ENCODE assay signal across 9 mouse cellular contexts in genomic region chr5:33371137-33371536, GRCm38 (mm10). TPM values are rescaled to one million over a fixed set of nuclear protein-coding genes. Genes with fewer than 3 reads are reported as not detected.
DNase-seq lines count a peak whose midpoint lies in the region; ATAC-seq lines count a peak whose summit lies in the region.
"Had no signal": no experiment of that assay in that cellular context is flagged by ENCODE, and none has a peak within 500 bp of the region (broad histone marks: within the 10 kb centered on the region; RNA-seq: fewer than 3 reads in every experiment).

No protein-coding gene starts in this region.

- no peaks in the 10 kb centered on the region for H3K27me3 ChIP-seq in liver, embryonic 11.5 days (replicated peaks; ENCODE audit: control insufficient read depth, insufficient read depth, low read length)

- H3K4me1 ChIP-seq in liver, embryonic 11.5 days (replicated peaks; ENCODE audit: control insufficient read depth, insufficient read depth, low read length), result no peaks in the 10 kb centered on the region

- no peak overlapping the region for H3K4me2 ChIP-seq in liver, embryonic 11.5 days

- no peak overlapping the region for H3K9ac ChIP-seq in liver, embryonic 11.5 days (ENCODE audit: low read depth, low read length)

- peak; percentile 49 to 61 for DNase-seq in cerebellum, postnatal 14 days
- no peak for DNase-seq in cerebellum, adult 8-10 months
- peak; percentile 53 for DNase-seq in liver
- DNase-seq in liver, embryonic 11.5 days (ENCODE audit: low spot score), result no peak
- DNase-seq in c-Kit-negative CD71-positive TER-119-positive erythroid progenitor cells, embryonic 14.5 days (ENCODE audit: low read depth, low spot score), result peak; percentile 46
- DNase-seq in lung, postnatal 14 days, result peak; percentile 26
- DNase-seq in frontal cortex, postnatal 14 days (ENCODE audit: low spot score in 2 of 2), result no peak
- no peak for DNase-seq in ovary, postnatal 10 days (ENCODE audit: low spot score)

- H3K36me3 ChIP-seq in liver, embryonic 11.5 days (ENCODE audit: control insufficient read depth, insufficient read depth, low read length), result peaks cover 31% of the 10 kb centered on the region

- no peak overlapping the region for H3K4me3 ChIP-seq in liver, embryonic 11.5 days (ENCODE audit: low read depth, low read length)
- H3K4me3 ChIP-seq: myocyte had no signal

- ATAC-seq in liver, embryonic 11.5 days (replicated peaks; ENCODE audit: low FRiP score), result no peak

- no peak overlapping the region for H3K27ac ChIP-seq in liver, embryonic 11.5 days (ENCODE audit: low read depth, low read length)

- no peaks in the 10 kb centered on the region for H3K9me3 ChIP-seq in liver, embryonic 11.5 days (ENCODE audit: control insufficient read depth, low read length)

RNA-seq across cellular contexts. Expression of gene Uvssa, which starts 7.2 kb away (rescaled TPM):
- 4.9 and 5.6 TPM in 2 replicates for polyA plus RNA-seq in liver, embryonic 11.5 days (2014; fragmentation: Nextera tagmentation; extraction: Ambion mirVana)

RNA-seq across cellular contexts. Expression of gene Maea, which starts 35.8 kb away (rescaled TPM):
- 103 and 106 TPM in 2 replicates for polyA plus RNA-seq in liver, embryonic 11.5 days (2014; fragmentation: Nextera tagmentation; extraction: Ambion mirVana)

Comparison
In these comparisons a context has a peak if more than half of its experiments do, and no peak if none do; other contexts are left out.
1. DNase-seq: peak in cerebellum, postnatal 14 days (2 of 2), liver (single experiment), c-Kit-negative CD71-positive TER-119-positive erythroid progenitor cells, embryonic 14.5 days (single experiment) and lung, postnatal 14 days (single experiment); none in cerebellum, adult 8-10 months (single experiment), liver, embryonic 11.5 days (single experiment), frontal cortex, postnatal 14 days (0 of 2) and ovary, postnatal 10 days (single experiment).